ENCODE assay signal across 31 mouse cellular contexts in genomic region chr15:81225016-81225415, GRCm38 (mm10). TPM values are rescaled to one million over a fixed set of nuclear protein-coding genes. Genes with fewer than 3 reads are reported as not detected.
"Had no signal": no experiment of that assay in that cellular context is flagged by ENCODE, and none has a peak within 500 bp of the region (broad histone marks: within the 10 kb centered on the region; RNA-seq: fewer than 3 reads in every experiment).

No protein-coding gene starts in this region.

- H3K27ac ChIP-seq: embryonic facial prominence, embryonic 10.5 days; embryonic facial prominence, embryonic 12.5 days; embryonic facial prominence, embryonic 13.5 days; embryonic facial prominence, embryonic 15.5 days; forebrain, embryonic 10.5 days; forebrain, embryonic 12.5 days; forebrain, embryonic 13.5 days; forebrain, embryonic 15.5 days; heart, adult 2 months had no signal

- H3K4me1 ChIP-seq: embryonic facial prominence, embryonic 10.5 days; embryonic facial prominence, embryonic 12.5 days; embryonic facial prominence, embryonic 13.5 days; embryonic facial prominence, embryonic 15.5 days; forebrain, embryonic 13.5 days; forebrain, embryonic 15.5 days had no signal

- ATAC-seq: forebrain, embryonic 13.5 days; forebrain, embryonic 14.5 days; forebrain, embryonic 15.5 days; forebrain, embryonic 16.5 days; forebrain, postnatal 0 days had no signal

- H3K27me3 ChIP-seq: embryonic facial prominence, embryonic 12.5 days; embryonic facial prominence, embryonic 13.5 days; embryonic facial prominence, embryonic 15.5 days; forebrain, embryonic 12.5 days; forebrain, embryonic 13.5 days; forebrain, embryonic 15.5 days had no signal

- H3K4me2 ChIP-seq: embryonic facial prominence, embryonic 12.5 days; embryonic facial prominence, embryonic 13.5 days; embryonic facial prominence, embryonic 15.5 days; forebrain, embryonic 12.5 days; forebrain, embryonic 13.5 days; forebrain, embryonic 15.5 days had no signal

- H3K9ac ChIP-seq: embryonic facial prominence, embryonic 12.5 days; embryonic facial prominence, embryonic 13.5 days; embryonic facial prominence, embryonic 15.5 days; forebrain, embryonic 12.5 days; forebrain, embryonic 13.5 days; forebrain, embryonic 15.5 days; forebrain, postnatal 0 days had no signal

- H3K36me3 ChIP-seq: embryonic facial prominence, embryonic 10.5 days; embryonic facial prominence, embryonic 12.5 days; embryonic facial prominence, embryonic 13.5 days; embryonic facial prominence, embryonic 15.5 days; forebrain, embryonic 10.5 days; forebrain, embryonic 12.5 days; forebrain, embryonic 15.5 days had no signal

- DNase-seq: cerebellum, adult 18-20 months; cerebellum, adult 2 months; cerebellum, adult 8-10 months; cerebellum, adult 9-10 months; cerebellum, adult 9-11 months; cerebellum, postnatal 10 days; cerebellum, postnatal 14 days; cerebellum, postnatal 25 days; cerebellum, postnatal 36 days; embryo, embryonic 11 days; forebrain, postnatal 0 days; gastrocnemius, postnatal 10 days; gastrocnemius, postnatal 14 days; gastrocnemius, postnatal 25 days; gastrocnemius, postnatal 36 days; heart, adult 18-20 months; heart, adult 2 months had no signal

- H3K4me3 ChIP-seq: embryonic facial prominence, embryonic 10.5 days; embryonic facial prominence, embryonic 12.5 days; embryonic facial prominence, embryonic 13.5 days; embryonic facial prominence, embryonic 15.5 days; erythroblast, embryonic 14.5 days; forebrain, embryonic 10.5 days; forebrain, embryonic 12.5 days; forebrain, embryonic 13.5 days; forebrain, embryonic 15.5 days; heart, adult 2 months had no signal

- H3K9me3 ChIP-seq: embryonic facial prominence, embryonic 10.5 days; embryonic facial prominence, embryonic 12.5 days; embryonic facial prominence, embryonic 13.5 days; embryonic facial prominence, embryonic 15.5 days; forebrain, embryonic 10.5 days; forebrain, embryonic 12.5 days; forebrain, embryonic 13.5 days; forebrain, embryonic 15.5 days had no signal

RNA-seq across cellular contexts. Expression of gene Mchr1, which starts 10.3 kb away (rescaled TPM):
- total RNA-seq: common myeloid progenitor, adult 5-6 weeks; granulocyte monocyte progenitor cell, adult 5-6 weeks; heart, adult 18-20 months; heart, adult 2 months; heart, adult 8-10 months had no signal
- polyA plus RNA-seq: erythroblast, embryonic 14.5 days; forebrain, embryonic 10.5 days; heart, adult 2 months had no signal
